13 mouse cellular contexts compared by ENCODE assay signal in the genomic region with DNA sequence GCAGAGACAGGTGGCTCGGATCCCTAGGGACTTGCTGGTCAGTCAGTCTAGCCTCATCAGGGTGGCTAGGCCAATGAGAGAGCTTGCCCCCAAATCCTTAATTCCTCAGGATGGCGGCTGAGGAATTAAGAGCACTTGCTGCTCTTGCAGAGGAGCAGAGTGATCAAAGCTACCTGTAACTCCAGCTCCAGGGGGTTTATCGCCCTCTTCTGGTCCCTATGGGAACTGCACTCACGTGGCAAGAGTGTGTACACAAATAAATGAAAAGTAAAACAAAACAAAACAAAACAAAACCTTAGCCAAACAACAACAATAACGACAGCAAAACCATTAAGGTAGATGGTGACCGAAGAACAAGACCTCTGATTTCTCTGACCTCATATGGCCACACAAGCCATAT. TPM values are rescaled to one million over a fixed set of nuclear protein-coding genes. Genes with fewer than 3 reads are reported as not detected.
DNase-seq lines count a peak whose midpoint lies in the region; ATAC-seq and TF ChIP-seq lines count a peak whose summit lies in the region.
"Had no signal": no experiment of that assay in that cellular context is flagged by ENCODE, and none has a peak within 500 bp of the region (broad histone marks: within the 10 kb centered on the region; RNA-seq: fewer than 3 reads in every experiment).

No protein-coding gene starts in this region.

- no peak overlapping the region for H3K9ac ChIP-seq in heart, adult 2 months (ENCODE audit: low read depth, low read length)
- H3K9ac ChIP-seq in midbrain, postnatal 0 days (replicated peaks; ENCODE audit: low read length, poor library complexity, severe bottlenecking): no peak overlapping the region
- H3K9ac ChIP-seq in midbrain, embryonic 13.5 days (replicated peaks): no peak overlapping the region
- H3K9ac ChIP-seq in ES-E14 (ENCODE audit: insufficient read depth, low read depth, low read length, poor library complexity, severe bottlenecking): no peak overlapping the region
- H3K9ac ChIP-seq: embryonic facial prominence, embryonic 15.5 days; limb, embryonic 15.5 days had no signal

- no peaks in the 10 kb centered on the region for H3K36me3 ChIP-seq in heart, adult 2 months (ENCODE audit: control insufficient read depth, insufficient read depth, low read length)
- no peaks in the 10 kb centered on the region for H3K36me3 ChIP-seq in midbrain, postnatal 0 days (ENCODE audit: insufficient read depth, low read length)
- no peaks in the 10 kb centered on the region for H3K36me3 ChIP-seq in midbrain, embryonic 13.5 days
- H3K36me3 ChIP-seq in ES-E14 (ENCODE audit: control insufficient read depth, insufficient read depth, low read length, poor library complexity, severe bottlenecking): no peaks in the 10 kb centered on the region
- H3K36me3 ChIP-seq: embryonic facial prominence, embryonic 15.5 days; limb, embryonic 15.5 days had no signal

- WGBS in heart, adult 2 months: 75% methylated on average over 6 of the region's 6 CpGs
- 71% methylated on average over 6 of the region's 6 CpGs for WGBS in midbrain, postnatal 0 days
- WGBS in midbrain, embryonic 13.5 days: 66% methylated on average over 6 of the region's 6 CpGs

- H3K79me2 ChIP-seq in heart, adult 2 months (replicated peaks; ENCODE audit: control insufficient read depth, insufficient read depth, low read length): no peaks in the 10 kb centered on the region

- in situ Hi-C loops in ES-E14 (cut with MboI; ENCODE audit: low sequenced_read_pairs in 2 of 2, unreplicated experiment in 2 of 2): no loop called here

- TF ChIP-seq POLR2A in heart, adult 2 months (IDR thresholded peaks at IDR 0.05; ENCODE audit: insufficient read depth, low read depth, low read length): no peak

- peak; percentile 43 for TF ChIP-seq CTCF in heart, adult 2 months (IDR thresholded peaks at IDR 0.05)
- TF ChIP-seq CTCF in midbrain, postnatal 0 days (IDR thresholded peaks at IDR 0.05): peak; percentile 23; the same call in 1 of the 2 replicates

- no peaks in the 10 kb centered on the region for H3K4me1 ChIP-seq in heart, adult 2 months (ENCODE audit: control insufficient read depth, insufficient read depth, low read length)
- no peaks in the 10 kb centered on the region for H3K4me1 ChIP-seq in midbrain, postnatal 0 days (ENCODE audit: insufficient read depth, low read length)
- no peaks in the 10 kb centered on the region for H3K4me1 ChIP-seq in midbrain, embryonic 13.5 days (replicated peaks)
- H3K4me1 ChIP-seq in ES-E14 (ENCODE audit: control insufficient read depth in 2 of 2, insufficient read depth in 2 of 2, low read length in 2 of 2, poor library complexity in 1 of 2): peaks cover 2 to 16% of the 10 kb centered on the region in 2 experiments; a peak in 2 of 4 replicates
- H3K4me1 ChIP-seq: limb, embryonic 15.5 days had no signal

- no peak overlapping the region for H3K4me3 ChIP-seq in heart, adult 2 months
- no peak overlapping the region for H3K4me3 ChIP-seq in midbrain, postnatal 0 days (ENCODE audit: low read depth, low read length)
- no peak overlapping the region for H3K4me3 ChIP-seq in midbrain, embryonic 13.5 days (replicated peaks)
- no peak overlapping the region for H3K4me3 ChIP-seq in ES-E14 (ENCODE audit: insufficient read depth in 1 of 2, low read depth in 1 of 2, low read length in 2 of 2, poor library complexity in 1 of 2, severe bottlenecking in 1 of 2)
- H3K4me3 ChIP-seq: embryonic facial prominence, embryonic 15.5 days; limb, embryonic 15.5 days; myocyte had no signal

- no peak for ATAC-seq in midbrain, postnatal 0 days (ENCODE audit: low FRiP score)
- no peak for ATAC-seq in midbrain, embryonic 13.5 days

- no peak overlapping the region for H3K4me2 ChIP-seq in midbrain, postnatal 0 days (ENCODE audit: low read depth, low read length, poor library complexity, severe bottlenecking)
- no peak overlapping the region for H3K4me2 ChIP-seq in midbrain, embryonic 13.5 days (replicated peaks)
- H3K4me2 ChIP-seq: embryonic facial prominence, embryonic 15.5 days; limb, embryonic 15.5 days had no signal

- no peaks in the 10 kb centered on the region for H3K9me3 ChIP-seq in midbrain, postnatal 0 days (ENCODE audit: low read length)
- no peaks in the 10 kb centered on the region for H3K9me3 ChIP-seq in midbrain, embryonic 13.5 days
- H3K9me3 ChIP-seq in ES-E14 (ENCODE audit: control insufficient read depth, insufficient read depth, low read depth, low read length): no peaks in the 10 kb centered on the region
- H3K9me3 ChIP-seq: embryonic facial prominence, embryonic 15.5 days; limb, embryonic 15.5 days had no signal

- H3K27ac ChIP-seq in heart, adult 2 months: no peak overlapping the region
- no peak overlapping the region for H3K27ac ChIP-seq in midbrain, postnatal 0 days (ENCODE audit: low read depth, low read length)
- no peak overlapping the region for H3K27ac ChIP-seq in midbrain, embryonic 13.5 days
- H3K27ac ChIP-seq in ES-E14 (ENCODE audit: insufficient read depth, low read depth, low read length, poor library complexity, severe bottlenecking): no peak overlapping the region
- H3K27ac ChIP-seq: embryonic facial prominence, embryonic 15.5 days; limb, embryonic 15.5 days had no signal

- no peak for TF ChIP-seq EP300 in heart, adult 2 months (IDR thresholded peaks at IDR 0.05; ENCODE audit: insufficient read depth, low read depth, low read length)

- DNase-seq in heart, adult 2 months: no peak
- no peak for DNase-seq in heart, postnatal 10 days
- no peak for DNase-seq in midbrain, postnatal 0 days (ENCODE audit: low spot score)
- DNase-seq in ES-E14 (ENCODE audit: low read depth, low spot score): peak; percentile 67
- DNase-seq in naive thymus-derived CD4-positive, alpha-beta T cell, adult 2 months (ENCODE audit: low read depth): peak; percentile 70
- no peak for DNase-seq in right cerebral cortex, postnatal 10 days (ENCODE audit: low spot score in 2 of 2)
- DNase-seq in left cerebral cortex, postnatal 10 days (ENCODE audit: extremely low spot score in 1 of 2, low spot score in 2 of 2): no peak
- DNase-seq: heart, postnatal 36 days; kidney, adult 8-10 months had no signal

- intact Hi-C loops in heart, adult 2 months (cut with DNase I): loop anchor here (10.0 kb wide), 1 partner anchor 196 kb away; no protein-coding TSS in a partner anchor
- intact Hi-C loops in heart, postnatal 10 days (cut with DNase I): loop anchor here (10.0 kb wide), 2 partner anchors 196 to 1436 kb away; no protein-coding TSS in a partner anchor
- intact Hi-C loops in left cerebral cortex, postnatal 10 days (cut with DNase I): loop anchor here (10.0 kb wide), 1 partner anchor 1436 kb away; no protein-coding TSS in a partner anchor

- no peaks in the 10 kb centered on the region for H3K27me3 ChIP-seq in heart, adult 2 months (ENCODE audit: control insufficient read depth, insufficient read depth, low read length)
- H3K27me3 ChIP-seq in midbrain, postnatal 0 days (ENCODE audit: insufficient read depth, low read length): no peaks in the 10 kb centered on the region
- H3K27me3 ChIP-seq in midbrain, embryonic 13.5 days: no peaks in the 10 kb centered on the region
- H3K27me3 ChIP-seq: embryonic facial prominence, embryonic 15.5 days; limb, embryonic 15.5 days had no signal

TF ChIP-seq in ES-E14, 5 proteins besides CTCF, POLR2A, EP300 and RAD21:
- TF ChIP-seq MAFK (IDR thresholded peaks at IDR 0.05; ENCODE audit: insufficient read depth, low read depth, low read length) (no peak), HCFC1 (IDR thresholded peaks at IDR 0.05; ENCODE audit: borderline replicate concordance, insufficient read depth, low read length) (no peak), ZC3H11A (IDR thresholded peaks at IDR 0.05; ENCODE audit: borderline replicate concordance, low read depth, low read length) (no peak), ZNF384 (IDR thresholded peaks at IDR 0.05; ENCODE audit: low read depth, low read length) (no peak), CHD2 (IDR thresholded peaks at IDR 0.05; ENCODE audit: low read depth, low read length) (no peak)

RNA-seq across cellular contexts. Expression of a gene that starts 48.4 kb away (rescaled TPM):
- 100 to 1,000 TPM; 118 to 136 TPM for total RNA-seq in heart, adult 2 months (2021)
- 117 and 136 TPM in 2 replicates for polyA plus RNA-seq in heart, adult 2 months (2012; rRNA removed)
- total RNA-seq in heart, postnatal 10 days (2021): 10 to 100 TPM; 87.4 to 89.9 TPM
- 115 and 152 TPM in 2 replicates for total RNA-seq in midbrain, postnatal 0 days (2014; rRNA removed)
- polyA plus RNA-seq in midbrain, postnatal 0 days (2015; fragmentation: Nextera tagmentation; extraction: Ambion mirVana): 26.5 and 28.0 TPM in 2 replicates
- polyA plus RNA-seq in midbrain, embryonic 13.5 days (2015; fragmentation: Nextera tagmentation; extraction: Ambion mirVana): 12.0 and 12.1 TPM in 2 replicates
- 40.9 and 50.4 TPM in 2 replicates for total RNA-seq in ES-E14 (2012; rRNA removed)
- total RNA-seq in left cerebral cortex, postnatal 10 days (2021): 10 to 100 TPM; 65.3 TPM

Comparison
In these comparisons a context has a peak if more than half of its experiments do, and no peak if none do; other contexts are left out.
1. DNase-seq: peak in ES-E14 (single experiment) and naive thymus-derived CD4-positive, alpha-beta T cell, adult 2 months (single experiment); none in heart, adult 2 months (0 of 2), heart, postnatal 10 days (0 of 2), midbrain, postnatal 0 days (single experiment), right cerebral cortex, postnatal 10 days (0 of 2) and left cerebral cortex, postnatal 10 days (0 of 2).